In genomic region chr9:100978666-100979065, GRCm38 (mm10) we compare ENCODE assay signal across 16 mouse cellular contexts.
"Had no signal": no experiment of that assay in that cellular context is flagged by ENCODE, and none has a peak within 500 bp of the region (broad histone marks: within the 10 kb centered on the region; RNA-seq: fewer than 3 reads in every experiment).

No protein-coding gene starts in this region.

- H3K36me3 ChIP-seq: midbrain, embryonic 12.5 days; stomach, embryonic 15.5 days had no signal

- H3K9me3 ChIP-seq: midbrain, embryonic 10.5 days; midbrain, embryonic 12.5 days; neural tube, embryonic 13.5 days; stomach, embryonic 15.5 days had no signal

- H3K9ac ChIP-seq: lung, embryonic 14.5 days; midbrain, embryonic 12.5 days; neural tube, embryonic 13.5 days; stomach, embryonic 15.5 days had no signal

- H3K27ac ChIP-seq: midbrain, embryonic 10.5 days; midbrain, embryonic 12.5 days; neural tube, embryonic 13.5 days; stomach, embryonic 15.5 days; stomach, postnatal 0 days had no signal

- H3K4me2 ChIP-seq: lung, embryonic 14.5 days; midbrain, embryonic 12.5 days; neural tube, embryonic 13.5 days; stomach, embryonic 15.5 days had no signal

- H3K27me3 ChIP-seq: midbrain, embryonic 12.5 days; neural tube, embryonic 13.5 days; stomach, embryonic 15.5 days had no signal

- H3K4me3 ChIP-seq: midbrain, embryonic 10.5 days; midbrain, embryonic 12.5 days; myocyte; neural tube, embryonic 13.5 days; stomach, embryonic 15.5 days had no signal

- DNase-seq: lung, adult 18-20 months; lung, postnatal 10 days; lung, postnatal 4 days; midbrain, embryonic 14.5 days; right cerebral cortex, postnatal 14 days; thymus, adult 2 months; thymus, postnatal 25 days; thymus, postnatal 4 days had no signal

- H3K4me1 ChIP-seq: midbrain, embryonic 10.5 days; midbrain, embryonic 12.5 days; neural tube, embryonic 13.5 days; stomach, embryonic 15.5 days had no signal

- ATAC-seq: midbrain, embryonic 16.5 days had no signal
